Mouse (Mus musculus) monocyte, adult 5-6 weeks (primary cell): ENCODE results near the gene Pygm. TPM values are rescaled to one million over a fixed set of nuclear protein-coding genes. Genes with fewer than 3 reads are reported as not detected.
A peak's percentile ranks its signal among the peaks of the same experiment; 100 is the strongest.

ENCODE experiments used
- ATAC-seq: fragments of 153-309, 156-312 bp; replicated peaks from 2 replicates; pipeline ENCODE4 v1.8.0; 2017; ENCODE audit warnings: mild to moderate bottlenecking; ENCODE audit not compliant: low TSS enrichment, insufficient number of reproducible peaks, severe bottlenecking, poor library complexity, low FRiP score
- total RNA-seq: library from RNA; stranded (forward); fragments of 200-1000, 200-491, 200-594 nt; gene quantifications from 3 replicates; pipeline ENCODE4 v1.2.3, GENCODE M21; 2017

The Pygm gene
- total RNA-seq, 1 experiment from 2014 or later = 7.7 TPM

DNA sequence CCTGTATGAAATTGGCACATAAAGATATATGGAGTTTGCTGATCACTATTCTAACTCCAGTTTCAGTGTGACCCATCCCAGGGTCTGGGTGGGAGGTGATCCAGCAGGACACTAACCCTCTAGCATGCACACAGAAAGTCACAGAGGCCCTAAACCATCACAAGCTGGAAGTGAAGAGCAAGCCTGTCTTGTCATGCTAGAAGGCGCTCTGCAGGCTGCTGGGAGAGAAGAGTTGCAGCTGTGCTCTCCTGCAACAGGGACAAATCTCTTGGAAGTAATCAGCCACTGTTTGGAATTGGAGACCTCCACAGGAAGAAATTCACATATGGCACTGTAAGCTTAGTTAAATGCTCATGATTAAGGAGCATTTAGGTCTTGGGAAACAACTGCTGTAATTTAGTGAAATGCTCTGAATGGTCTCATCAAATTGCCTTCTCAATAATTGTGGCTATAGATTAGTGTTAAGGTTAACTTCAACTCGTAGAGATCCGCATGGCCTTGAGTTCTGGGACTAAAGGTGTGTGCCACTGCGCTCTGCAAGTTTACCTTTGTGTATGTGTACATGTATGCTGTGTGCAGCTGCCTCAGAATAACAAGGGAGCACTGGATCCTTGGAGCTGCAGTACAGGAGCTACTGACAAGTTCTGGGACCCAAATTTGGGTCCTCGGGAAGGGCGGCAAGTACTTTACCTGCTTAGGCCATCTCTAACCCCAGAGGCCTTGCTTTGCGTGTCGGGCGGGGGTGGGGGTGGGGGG, 3.6 kb upstream of the Pygm start:
- ATAC-seq = no peak

DNA sequence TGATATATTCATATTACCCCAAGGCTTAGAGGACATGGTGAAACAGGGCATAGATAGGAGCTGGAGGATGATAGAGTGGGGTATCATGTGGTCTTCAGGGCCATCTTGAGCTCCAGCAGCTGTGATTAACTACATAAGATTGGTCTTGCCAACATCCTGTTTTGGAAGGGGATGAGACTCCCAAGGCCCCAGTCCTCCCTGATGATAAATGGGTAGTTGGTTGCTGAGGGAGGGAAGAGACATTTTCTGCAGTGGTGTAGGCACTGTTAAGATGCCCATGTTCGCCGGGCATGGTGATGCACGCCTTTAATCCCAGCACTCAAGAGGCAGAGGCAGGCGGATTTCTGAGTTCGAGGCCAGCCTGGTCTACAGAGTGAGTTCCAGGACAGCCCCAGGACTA, 3.0 kb upstream of the Pygm start:
- no peak for ATAC-seq

DNA sequence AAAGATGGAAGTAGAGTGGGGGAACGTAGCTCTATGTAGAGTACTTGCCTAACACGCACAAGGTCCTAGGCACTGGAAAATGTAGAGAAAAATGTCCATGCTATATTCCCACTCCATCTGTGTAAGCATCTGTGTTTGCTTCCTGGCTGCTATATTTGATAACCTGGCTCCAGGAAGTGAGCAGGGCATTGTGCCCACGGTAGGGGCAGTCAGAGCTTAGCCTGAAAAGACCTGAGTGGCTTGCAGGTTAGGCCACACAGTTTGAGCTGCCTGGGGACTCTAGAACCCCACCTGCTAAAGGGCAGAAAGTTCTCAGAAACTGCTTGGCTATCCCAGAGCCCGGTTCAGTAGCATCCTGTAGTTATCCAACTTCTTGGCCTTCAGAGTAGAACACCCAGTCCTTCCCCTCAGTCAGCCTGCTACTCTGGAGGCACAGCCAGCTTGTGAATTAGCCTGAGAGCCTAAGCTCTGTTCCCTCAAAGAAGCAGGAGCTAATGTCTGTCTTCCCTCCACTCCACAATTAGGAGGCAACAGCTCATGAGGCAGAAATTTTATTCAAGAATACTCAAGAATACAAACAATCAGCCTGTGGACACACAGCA, 1.8 kb upstream of the Pygm start:
- no peak for ATAC-seq

DNA sequence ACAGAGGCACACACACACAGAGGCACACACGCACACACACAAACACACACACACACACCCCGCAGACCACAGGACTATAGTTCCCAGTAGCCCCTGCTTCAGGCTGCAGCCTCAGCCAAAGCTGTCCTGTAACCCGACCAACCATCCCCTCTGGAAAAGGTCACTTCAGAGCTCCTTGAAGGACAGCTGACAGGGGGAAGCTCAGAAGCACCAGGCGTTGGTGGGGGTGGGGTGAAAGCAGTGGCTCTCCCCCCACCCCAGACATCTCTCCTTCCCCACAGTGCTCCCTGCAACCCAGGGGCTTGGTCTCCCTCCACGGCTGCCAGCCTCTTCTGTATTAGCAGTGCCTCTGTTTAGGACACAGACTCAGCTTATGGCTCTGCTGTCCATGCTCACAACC, 729 bp upstream of the Pygm start:
- no peak for ATAC-seq

DNA sequence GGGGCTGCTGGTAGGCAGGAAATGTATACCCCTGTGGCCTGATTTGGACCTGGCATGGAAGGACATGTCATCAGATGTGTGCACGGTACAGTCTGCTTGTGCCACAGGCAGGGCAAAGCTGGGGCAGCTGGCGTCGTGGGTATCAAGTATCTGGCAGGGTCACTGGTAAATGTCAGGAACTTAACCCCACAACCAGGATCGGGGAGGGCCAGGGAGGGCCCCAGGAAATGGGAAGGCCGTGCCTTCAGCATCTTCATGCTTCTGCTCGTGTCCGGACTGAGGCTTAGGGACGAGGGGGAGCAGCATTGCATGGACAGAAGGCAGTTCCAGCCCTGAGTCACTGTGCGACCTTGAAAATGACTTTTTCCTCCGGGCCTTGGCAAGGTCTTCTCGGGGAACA, 755 bp downstream of the Pygm start:
- ATAC-seq = no peak

DNA sequence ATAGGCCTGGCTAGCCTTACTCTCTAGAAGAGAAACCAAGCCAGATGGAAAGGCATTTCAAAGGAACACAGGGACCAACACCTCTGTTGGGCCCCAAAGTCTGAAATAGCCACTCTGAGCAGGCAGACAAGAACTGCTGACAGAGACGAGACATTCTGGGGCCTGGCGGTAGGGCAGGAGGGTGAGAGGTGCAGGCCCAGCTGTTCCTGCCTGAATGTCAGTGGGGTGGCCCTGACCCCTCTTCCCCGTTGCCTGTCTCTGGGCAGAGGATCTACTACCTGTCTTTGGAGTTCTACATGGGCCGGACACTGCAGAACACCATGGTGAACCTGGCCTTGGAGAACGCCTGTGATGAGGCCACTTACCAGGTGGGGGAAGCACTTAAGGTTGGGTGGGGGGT, 1.2 kb downstream of the Pygm start:
- no peak for ATAC-seq

DNA sequence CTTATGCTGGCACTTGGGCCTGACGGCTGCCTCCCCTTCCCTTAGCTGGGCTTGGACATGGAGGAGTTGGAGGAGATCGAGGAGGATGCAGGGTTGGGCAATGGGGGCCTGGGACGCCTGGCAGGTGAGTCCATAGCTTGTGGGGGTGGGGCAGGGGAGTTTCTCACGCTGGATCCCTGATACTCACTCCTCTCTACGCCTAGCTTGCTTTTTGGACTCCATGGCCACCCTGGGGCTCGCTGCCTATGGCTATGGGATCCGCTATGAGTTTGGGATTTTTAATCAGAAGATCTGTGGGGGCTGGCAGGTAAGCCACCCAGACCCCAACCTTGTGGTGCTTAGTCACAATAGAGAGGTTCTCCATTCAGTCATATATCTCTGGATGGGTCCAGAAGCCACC, 1.6 kb downstream of the Pygm start:
- no peak for ATAC-seq

DNA sequence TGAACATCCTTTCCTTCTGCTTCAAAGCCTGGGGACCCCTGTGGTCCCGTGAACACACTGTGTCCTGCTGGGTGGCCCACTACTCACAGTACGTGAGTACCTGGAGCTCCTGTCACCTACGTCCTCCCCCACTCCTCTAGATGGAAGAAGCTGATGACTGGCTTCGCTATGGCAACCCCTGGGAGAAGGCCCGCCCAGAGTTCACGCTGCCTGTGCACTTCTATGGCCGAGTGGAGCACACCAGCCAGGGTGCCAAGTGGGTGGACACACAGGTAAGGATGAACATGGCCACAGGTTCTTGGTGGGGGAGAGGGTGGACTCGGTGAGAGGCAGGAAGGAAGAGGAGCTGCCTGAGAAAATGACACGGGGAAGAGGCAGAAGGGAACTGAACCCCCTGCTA, 2.0 kb downstream of the Pygm start:
- no peak for ATAC-seq

DNA sequence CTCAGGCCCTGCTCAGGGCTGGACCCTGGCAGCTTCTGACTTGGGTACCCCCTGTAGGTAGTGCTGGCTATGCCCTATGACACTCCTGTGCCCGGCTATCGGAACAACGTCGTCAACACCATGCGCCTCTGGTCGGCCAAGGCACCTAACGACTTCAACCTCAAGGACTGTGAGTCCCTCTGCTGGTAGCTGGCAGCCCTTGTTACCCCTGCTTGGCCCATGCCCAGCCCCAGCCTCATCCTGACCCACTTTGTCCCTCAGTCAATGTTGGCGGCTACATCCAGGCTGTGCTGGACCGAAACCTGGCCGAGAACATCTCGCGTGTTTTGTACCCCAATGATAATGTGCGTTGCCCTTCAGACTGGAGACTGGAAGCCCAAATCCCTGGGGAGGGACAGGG, 3.8 kb downstream of the Pygm start:
- no peak for ATAC-seq

DNA sequence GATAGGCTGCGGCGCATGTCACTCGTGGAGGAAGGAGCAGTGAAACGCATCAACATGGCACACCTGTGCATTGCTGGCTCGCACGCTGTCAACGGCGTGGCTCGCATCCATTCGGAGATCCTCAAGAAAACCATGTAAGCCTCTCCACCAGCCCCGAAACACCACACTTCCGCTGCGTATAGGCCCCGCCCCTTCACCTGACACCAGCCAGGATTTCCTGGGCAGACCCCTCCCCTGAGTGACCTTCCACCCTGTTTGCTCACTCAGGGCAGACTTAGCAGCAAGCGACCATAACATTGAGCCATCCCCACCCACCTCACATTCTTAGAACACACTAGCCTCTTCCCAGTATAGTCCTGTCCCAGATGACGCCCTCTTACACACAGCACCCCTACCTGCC, 5.6 kb downstream of the Pygm start:
- ATAC-seq = no peak

DNA sequence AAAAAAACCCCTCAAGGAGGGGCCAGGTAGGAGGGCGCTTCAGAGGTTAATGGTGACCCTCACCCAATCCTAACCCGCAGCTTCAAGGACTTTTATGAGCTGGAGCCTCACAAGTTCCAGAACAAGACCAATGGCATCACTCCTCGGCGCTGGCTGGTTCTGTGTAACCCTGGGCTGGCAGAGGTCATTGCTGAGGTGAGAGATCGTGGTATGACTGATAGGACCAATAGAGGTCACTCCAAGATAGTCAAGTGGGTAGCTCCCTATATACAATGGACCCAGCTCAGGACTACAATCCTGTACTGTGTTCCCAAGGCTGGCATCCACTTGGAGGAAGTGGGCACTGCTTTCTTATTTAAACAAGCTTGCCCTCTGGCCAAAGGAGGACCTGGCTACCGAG, 6.1 kb downstream of the Pygm start:
- no peak for ATAC-seq

DNA sequence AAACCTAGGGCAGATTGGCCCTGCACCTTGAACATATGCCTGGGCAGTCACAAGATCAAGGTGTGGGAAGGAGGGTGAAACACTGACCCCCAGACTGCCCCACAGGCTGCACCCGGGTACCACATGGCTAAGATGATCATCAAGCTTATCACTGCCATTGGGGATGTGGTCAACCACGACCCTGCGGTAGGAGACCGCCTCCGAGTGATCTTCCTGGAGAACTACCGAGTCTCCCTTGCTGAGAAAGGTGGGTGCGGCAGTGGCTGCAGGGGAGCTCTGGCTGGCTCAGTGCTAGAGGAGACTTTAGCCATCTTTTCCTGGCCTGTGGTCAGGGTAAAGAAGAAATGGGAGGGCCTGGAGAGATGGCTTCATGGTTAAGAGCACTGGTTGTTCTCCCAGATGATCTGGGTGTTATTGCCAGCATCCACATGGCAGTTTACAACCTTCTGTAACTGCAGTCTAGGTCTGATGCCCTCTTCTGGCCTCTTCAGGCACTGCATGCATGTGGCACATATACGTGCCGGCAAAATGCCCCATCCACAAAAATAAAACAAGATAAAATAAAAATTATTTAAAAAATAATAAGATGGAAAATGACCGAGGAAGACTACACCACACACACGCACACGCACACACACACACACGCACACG, 8.7 kb downstream of the Pygm start:
- no peak for ATAC-seq

DNA sequence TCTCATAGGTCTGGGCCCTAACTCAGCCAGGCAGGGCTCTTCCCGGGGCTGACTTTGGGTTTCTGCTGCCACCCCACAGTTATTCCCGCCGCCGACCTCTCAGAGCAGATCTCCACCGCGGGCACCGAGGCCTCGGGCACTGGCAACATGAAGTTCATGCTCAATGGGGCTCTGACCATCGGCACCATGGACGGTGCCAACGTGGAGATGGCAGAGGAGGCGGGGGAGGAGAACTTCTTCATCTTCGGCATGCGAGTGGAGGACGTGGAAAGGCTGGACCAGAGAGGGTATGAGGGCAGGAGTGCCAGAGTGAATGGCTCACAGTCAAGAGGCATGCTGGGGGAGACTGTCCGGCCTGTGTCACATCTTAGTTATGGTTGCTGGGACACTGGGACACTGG, 9.4 kb downstream of the Pygm start:
- ATAC-seq = no peak

DNA sequence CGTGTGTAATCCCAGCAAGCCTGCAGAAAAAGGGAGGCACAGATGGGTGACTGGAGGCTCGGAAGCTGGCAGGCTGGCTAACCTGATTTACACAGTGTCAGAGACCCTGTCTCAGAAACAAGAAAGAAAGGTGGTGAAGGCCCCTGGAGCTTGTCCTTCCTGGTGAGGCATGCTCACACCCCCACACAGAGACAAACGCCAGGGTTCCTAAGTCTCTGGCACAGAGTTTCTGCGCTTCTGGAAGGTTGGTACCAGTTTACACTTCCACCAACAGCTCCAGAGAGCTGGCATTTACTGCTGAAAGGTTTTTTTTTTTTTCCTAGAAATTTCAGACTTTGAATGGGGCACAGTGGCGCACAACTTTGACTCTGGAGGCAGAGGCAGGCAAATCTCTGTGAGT, 12.0 kb downstream of the Pygm start:
- no peak for ATAC-seq

DNA sequence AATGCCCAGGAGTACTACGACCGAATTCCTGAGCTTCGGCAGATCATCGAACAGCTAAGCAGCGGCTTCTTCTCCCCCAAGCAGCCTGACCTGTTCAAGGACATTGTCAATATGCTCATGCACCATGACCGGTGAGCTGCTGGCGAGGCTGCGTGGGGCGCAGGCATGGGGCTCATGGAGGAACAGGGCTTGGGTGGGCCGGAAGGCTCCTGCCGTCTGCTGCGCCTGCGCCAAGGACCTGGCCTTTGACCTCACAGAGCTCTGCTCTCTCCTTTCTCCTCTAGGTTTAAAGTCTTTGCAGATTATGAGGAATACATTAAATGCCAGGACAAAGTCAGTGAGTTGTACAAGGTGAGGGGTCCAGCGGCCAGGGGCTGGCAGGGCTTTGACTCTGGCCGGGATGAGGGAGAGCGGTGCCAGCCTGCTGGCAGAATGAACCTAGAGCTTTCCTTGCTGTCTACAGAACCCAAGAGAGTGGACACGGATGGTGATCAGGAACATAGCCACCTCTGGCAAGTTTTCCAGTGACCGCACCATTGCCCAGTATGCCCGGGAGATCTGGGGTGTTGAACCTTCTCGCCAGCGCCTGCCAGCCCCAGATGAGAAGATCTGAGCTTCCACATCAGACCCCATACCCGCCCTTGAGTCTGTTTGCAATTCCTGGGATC, 13.5 kb downstream of the Pygm start:
- ATAC-seq = no peak

DNA sequence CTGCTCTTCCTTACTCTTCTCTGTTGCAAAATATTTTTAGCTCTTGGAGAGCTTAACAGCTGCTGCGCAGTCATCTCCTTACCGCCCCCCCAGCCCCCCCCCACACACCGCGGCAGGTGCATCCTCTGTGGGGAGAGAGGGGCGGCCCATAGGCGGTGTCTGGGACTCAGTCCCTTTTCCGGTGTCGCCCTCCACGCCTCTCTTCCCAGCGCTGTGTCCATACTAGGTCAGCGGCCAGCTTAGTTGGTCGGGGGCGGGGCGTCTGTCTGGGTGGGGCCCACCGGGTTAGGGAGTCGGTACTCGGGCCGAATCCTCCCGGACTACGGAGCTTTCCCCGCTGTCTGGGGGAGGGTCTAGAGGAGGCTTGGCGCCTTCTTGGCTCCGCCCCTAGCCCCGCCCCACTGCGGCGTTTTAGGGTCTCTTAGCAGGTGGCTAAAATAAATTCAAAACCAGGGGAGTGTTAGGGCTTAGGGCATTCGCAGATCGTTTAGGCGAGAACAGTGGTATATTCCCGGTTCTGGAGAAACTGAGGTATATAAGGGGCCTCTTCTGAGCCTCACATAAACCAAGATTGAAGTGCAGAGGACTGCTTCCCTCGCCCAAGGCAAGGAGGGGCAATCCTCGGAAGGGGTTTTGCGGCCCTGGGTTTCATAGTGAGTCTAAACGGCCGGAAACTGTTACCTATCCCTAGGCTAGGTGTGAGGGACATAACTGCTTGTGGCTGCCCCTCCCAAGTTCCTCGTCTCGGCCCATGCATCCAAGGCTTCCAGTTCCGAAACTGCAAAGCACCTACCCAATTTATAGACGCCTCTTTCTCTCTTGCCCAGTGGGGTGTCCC, 14.5 kb downstream of the Pygm start:
- no peak for ATAC-seq

DNA sequence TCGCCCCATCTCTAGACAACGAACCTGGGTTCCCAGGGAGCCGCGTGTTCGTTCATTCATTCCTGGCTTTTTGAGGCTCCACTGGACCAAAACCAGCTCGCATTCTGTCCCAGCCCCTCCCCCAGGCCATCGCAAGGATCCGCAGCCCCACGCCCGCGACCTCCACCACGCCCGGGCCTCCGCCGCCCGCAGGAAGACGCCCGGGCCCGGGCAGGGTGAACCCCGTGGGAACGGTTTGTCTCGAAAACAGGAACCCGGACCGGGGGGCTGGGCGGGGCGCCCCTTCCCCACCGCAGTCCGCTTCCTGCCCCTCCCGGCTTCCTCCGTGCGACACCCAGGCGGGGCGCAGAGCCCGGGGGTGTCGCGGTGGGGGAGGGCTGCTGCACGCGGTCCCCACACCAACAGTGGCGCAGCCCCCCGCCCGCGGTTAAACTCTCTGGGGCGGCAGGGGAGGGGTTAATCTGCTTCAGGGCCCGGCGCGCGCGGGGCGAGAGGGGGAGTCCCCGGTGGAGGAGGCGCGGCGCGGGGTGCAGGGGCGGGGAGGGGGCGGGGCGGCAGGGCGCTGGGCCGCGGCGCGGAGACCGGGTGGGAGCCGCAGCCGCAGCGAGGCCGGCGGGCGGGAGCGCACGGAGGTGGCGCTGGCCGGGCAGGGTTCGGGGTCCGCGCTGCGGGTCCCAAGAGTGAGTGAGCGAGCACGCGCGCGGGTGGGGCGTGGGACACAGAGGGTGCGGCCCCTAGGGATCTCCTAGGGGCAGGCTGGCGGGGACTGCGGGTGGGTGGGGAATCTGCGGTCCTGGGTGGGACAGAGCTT, 15.3 kb downstream of the Pygm start, which contains the start of gene Rasgrp2:
Gene Rasgrp2 (plus strand): TSS at position 56 of the 811 bp plus-strand sequence.
- ATAC-seq = 0 out of 2 replicates have a peak, but pooled peaks have one; percentile 3
